Mouse (Mus musculus): ENCODE data around the gene Zfyve27. TPM values are rescaled to one million over a fixed set of nuclear protein-coding genes. Genes with fewer than 3 reads are reported as not detected.

The Zfyve27 gene
- polyA plus RNA-seq, 1 experiment, result 53.1 TPM

GRCm38 (mm10) chr19:42230986-42231385 is 67.2 kb downstream of the Zfyve27 start:
- Histone ChIP-seq H3K4me1 (ENCODE audit: control insufficient read depth, insufficient read depth, low read length) (no peaks in the 10 kb centered on the region), H3K4me3 (replicated peaks; ENCODE audit: control insufficient read depth, low read depth, low read length) (no peak overlapping the region), H3K27ac (ENCODE audit: control insufficient read depth, insufficient read depth, low read depth, low read length, poor library complexity) (no peak overlapping the region)
- WGBS, result 81% methylated on average over 13 of the region's 13 CpGs
- TF ChIP-seq POLR2A (IDR thresholded peaks at IDR 0.05; ENCODE audit: borderline replicate concordance, control insufficient read depth, low read depth, low read length) (no peak), CTCF (IDR thresholded peaks at IDR 0.05; ENCODE audit: control insufficient read depth, insufficient read depth, low read length) (no peak)

GRCm38 (mm10) chr19:42237602-42238340 is 74.0 kb downstream of the Zfyve27 start:
- H3K27ac ChIP-seq (ENCODE audit: control insufficient read depth, insufficient read depth, low read depth, low read length, poor library complexity), result no peak overlapping the region
- no peak overlapping the region for H3K4me3 ChIP-seq (replicated peaks; ENCODE audit: control insufficient read depth, low read depth, low read length)
- H3K4me1 ChIP-seq (ENCODE audit: control insufficient read depth, insufficient read depth, low read length), result no peaks in the 10 kb centered on the region
- 18% methylated on average over 4 of the region's 4 CpGs for WGBS
- TF ChIP-seq CTCF (IDR thresholded peaks at IDR 0.05; ENCODE audit: control insufficient read depth, insufficient read depth, low read length) (no peak), POLR2A (IDR thresholded peaks at IDR 0.05; ENCODE audit: borderline replicate concordance, control insufficient read depth, low read depth, low read length) (no peak)

- TF ChIP-seq POLR2A (IDR thresholded peaks at IDR 0.05; ENCODE audit: borderline replicate concordance, control insufficient read depth, low read depth, low read length) (no peak), CTCF (IDR thresholded peaks at IDR 0.05; ENCODE audit: control insufficient read depth, insufficient read depth, low read length) (no peak)
- Histone ChIP-seq H3K4me3 (replicated peaks; ENCODE audit: control insufficient read depth, low read depth, low read length) (no peak overlapping the region), H3K27ac (ENCODE audit: control insufficient read depth, insufficient read depth, low read depth, low read length, poor library complexity) (no peak overlapping the region), H3K4me1 (ENCODE audit: control insufficient read depth, insufficient read depth, low read length) (no peaks in the 10 kb centered on the region)
- 58% methylated on average over 7 of the region's 7 CpGs for WGBS
Observed at GRCm38 (mm10) chr19:42238341-42238715, 74.6 kb downstream of the Zfyve27 start.

GRCm38 (mm10) chr19:42240881-42241280 is 77.1 kb downstream of the Zfyve27 start:
- no peak for TF ChIP-seq POLR2A (IDR thresholded peaks at IDR 0.05; ENCODE audit: borderline replicate concordance, control insufficient read depth, low read depth, low read length)
- TF ChIP-seq CTCF (IDR thresholded peaks at IDR 0.05; ENCODE audit: control insufficient read depth, insufficient read depth, low read length), result no peak
- no peak overlapping the region for H3K4me3 ChIP-seq (replicated peaks; ENCODE audit: control insufficient read depth, low read depth, low read length)
- no peak overlapping the region for H3K27ac ChIP-seq (ENCODE audit: control insufficient read depth, insufficient read depth, low read depth, low read length, poor library complexity)
- no peaks in the 10 kb centered on the region for H3K4me1 ChIP-seq (ENCODE audit: control insufficient read depth, insufficient read depth, low read length)
- 78% methylated on average over 8 of the region's 8 CpGs for WGBS

GRCm38 (mm10) chr19:42243401-42243800 is 79.7 kb downstream of the Zfyve27 start:
- H3K27ac ChIP-seq (ENCODE audit: control insufficient read depth, insufficient read depth, low read depth, low read length, poor library complexity), result no peak overlapping the region
- no peaks in the 10 kb centered on the region for H3K4me1 ChIP-seq (ENCODE audit: control insufficient read depth, insufficient read depth, low read length)
- no peak overlapping the region for H3K4me3 ChIP-seq (replicated peaks; ENCODE audit: control insufficient read depth, low read depth, low read length)
- TF ChIP-seq POLR2A (IDR thresholded peaks at IDR 0.05; ENCODE audit: borderline replicate concordance, control insufficient read depth, low read depth, low read length) (no peak), CTCF (IDR thresholded peaks at IDR 0.05; ENCODE audit: control insufficient read depth, insufficient read depth, low read length) (no peak)
- 15% methylated on average over 3 of the region's 3 CpGs for WGBS

Other genes starting within 250 kb of the Zfyve27 start
- gene Exosc1, start 230.5 kb upstream of the Zfyve27 start, polyA plus RNA-seq (2011; ENCODE audit: insufficient read depth, insufficient read length, low replicate concordance, missing spikeins), result 16.4 and 24.6 TPM in 2 replicates
- gene Zdhhc16, start 230.5 kb upstream of the Zfyve27 start, polyA plus RNA-seq (2011; ENCODE audit: insufficient read depth, insufficient read length, low replicate concordance, missing spikeins), result 27.4 and 59.8 TPM in 2 replicates
- gene Mms19, start 182.8 kb upstream of the Zfyve27 start, polyA plus RNA-seq (2011; ENCODE audit: insufficient read depth, insufficient read length, low replicate concordance, missing spikeins), result 28.0 and 45.8 TPM in 2 replicates
- gene Ubtd1, start 182.2 kb upstream of the Zfyve27 start, polyA plus RNA-seq (2011; ENCODE audit: insufficient read depth, insufficient read length, low replicate concordance, missing spikeins), result 6.0 and 10.2 TPM in 2 replicates
- not detected in 2 replicates for gene Ankrd2, start 128.0 kb upstream of the Zfyve27 start, polyA plus RNA-seq (2011; ENCODE audit: insufficient read depth, insufficient read length, low replicate concordance, missing spikeins)
- gene Hoga1, start 118.3 kb upstream of the Zfyve27 start, polyA plus RNA-seq (2011; ENCODE audit: insufficient read depth, insufficient read length, low replicate concordance, missing spikeins), result 1.8 TPM in 1 of 2 replicates, not detected in the other
- not detected in 2 replicates for gene 4933411K16Rik, start 111.7 kb upstream of the Zfyve27 start, polyA plus RNA-seq (2011; ENCODE audit: insufficient read depth, insufficient read length, low replicate concordance, missing spikeins)
- gene Morn4, start 77.6 kb upstream of the Zfyve27 start, polyA plus RNA-seq (2011; ENCODE audit: insufficient read depth, insufficient read length, low replicate concordance, missing spikeins), result 1.4 TPM in 1 of 2 replicates, not detected in the other
- gene Pi4k2a, start 73.5 kb upstream of the Zfyve27 start, polyA plus RNA-seq (2011; ENCODE audit: insufficient read depth, insufficient read length, low replicate concordance, missing spikeins), result 6.6 and 11.5 TPM in 2 replicates
- 2.9 TPM in 1 of 2 replicates, not detected in the other for gene Avpi1, start 34.9 kb upstream of the Zfyve27 start, polyA plus RNA-seq (2011; ENCODE audit: insufficient read depth, insufficient read length, low replicate concordance, missing spikeins)
- gene Marveld1, start 16.6 kb upstream of the Zfyve27 start, polyA plus RNA-seq (2011; ENCODE audit: insufficient read depth, insufficient read length, low replicate concordance, missing spikeins), result 8.4 and 16.9 TPM in 2 replicates
- gene Sfrp5, start 38.3 kb downstream of the Zfyve27 start, polyA plus RNA-seq (2011; ENCODE audit: insufficient read depth, insufficient read length, low replicate concordance, missing spikeins), result not detected in 2 replicates
- gene Golga7b, start 83.6 kb downstream of the Zfyve27 start, polyA plus RNA-seq (2011; ENCODE audit: insufficient read depth, insufficient read length, low replicate concordance, missing spikeins), result 1.8 TPM in 1 of 2 replicates, not detected in the other